Mouse (Mus musculus) adrenal gland (tissue): ENCODE measurements around the gene Podn.

Source experiments
- intact Hi-C: fragments of 180-260 bp; cut with DNase I; formaldehyde crosslinking; loops from one replicate; pipeline ENCODE4 v1.15.1; 2025

The Podn gene

GRCm38 (mm10) chr4:108046136-108046535, 50.1 kb downstream of the Podn start:
- intact Hi-C loops = no loop called here

GRCm38 (mm10) chr4:108045136-108046107, 50.8 kb downstream of the Podn start:
- intact Hi-C loops = no loop called here

GRCm38 (mm10) chr4:108037027-108037426, 59.2 kb downstream of the Podn start:
- intact Hi-C loops = no loop called here

DNA sequence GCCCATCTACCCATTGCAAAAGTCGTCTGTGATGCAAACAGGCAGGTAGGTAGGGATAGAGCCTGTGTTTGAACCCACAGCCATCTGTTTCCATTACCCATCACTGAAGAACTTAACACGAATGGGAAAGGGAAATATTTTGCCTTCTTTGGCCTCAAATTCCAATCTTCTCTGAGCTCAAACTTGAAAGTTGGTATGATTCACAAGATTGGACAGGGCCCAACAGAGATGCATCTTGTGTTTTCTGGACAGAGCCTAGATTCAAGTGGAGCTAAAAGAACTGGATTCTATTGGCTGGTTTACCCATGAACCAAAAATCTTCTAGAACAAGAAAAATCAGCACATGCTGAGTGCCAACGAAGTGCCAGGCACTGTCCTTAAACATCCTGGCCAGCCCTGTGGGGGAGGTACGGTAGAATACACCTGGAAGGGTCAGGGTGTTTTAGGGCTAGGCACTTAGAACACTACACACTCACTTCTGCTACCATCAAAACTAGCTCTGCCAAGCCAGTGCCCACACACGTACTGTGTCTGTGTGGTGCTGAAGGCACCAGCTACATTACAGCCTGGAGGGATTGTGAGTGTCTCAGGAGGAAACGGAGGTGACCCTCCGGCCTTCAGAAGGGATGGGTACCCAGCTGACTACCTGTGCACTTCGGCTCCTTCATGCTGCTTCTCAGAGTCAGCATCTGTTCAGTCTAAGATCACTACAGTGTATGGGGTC, 63.0 kb downstream of the Podn start:
- intact Hi-C loops = no loop called here

DNA sequence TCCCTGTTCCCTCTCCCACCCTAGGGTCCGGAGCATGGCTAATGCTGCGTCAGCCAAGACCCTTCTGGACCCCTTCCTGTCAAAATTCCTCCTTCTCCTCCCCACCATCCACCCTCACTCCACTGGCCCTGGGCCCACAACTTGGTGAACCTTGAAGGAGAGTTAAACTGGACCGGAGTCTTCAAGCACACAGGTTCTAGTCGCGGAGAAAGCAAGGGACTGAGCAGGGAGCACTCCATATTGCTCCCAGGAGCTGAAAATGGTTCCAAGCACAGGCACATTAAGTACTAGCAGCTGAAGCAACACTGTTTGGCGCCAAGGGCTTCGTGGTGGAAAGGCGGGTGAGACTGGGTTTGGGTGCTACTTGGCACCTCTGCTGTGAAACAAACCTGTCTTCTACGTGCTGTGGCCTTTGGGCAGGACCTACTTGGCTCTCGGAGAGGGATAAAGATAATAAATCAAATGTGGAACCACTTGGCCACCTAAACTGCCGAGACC, 63.8 kb downstream of the Podn start:
- intact Hi-C loops = no loop called here

- intact Hi-C loops = no loop called here
Observed at GRCm38 (mm10) chr4:108031502-108032351, 64.5 kb downstream of the Podn start.

DNA sequence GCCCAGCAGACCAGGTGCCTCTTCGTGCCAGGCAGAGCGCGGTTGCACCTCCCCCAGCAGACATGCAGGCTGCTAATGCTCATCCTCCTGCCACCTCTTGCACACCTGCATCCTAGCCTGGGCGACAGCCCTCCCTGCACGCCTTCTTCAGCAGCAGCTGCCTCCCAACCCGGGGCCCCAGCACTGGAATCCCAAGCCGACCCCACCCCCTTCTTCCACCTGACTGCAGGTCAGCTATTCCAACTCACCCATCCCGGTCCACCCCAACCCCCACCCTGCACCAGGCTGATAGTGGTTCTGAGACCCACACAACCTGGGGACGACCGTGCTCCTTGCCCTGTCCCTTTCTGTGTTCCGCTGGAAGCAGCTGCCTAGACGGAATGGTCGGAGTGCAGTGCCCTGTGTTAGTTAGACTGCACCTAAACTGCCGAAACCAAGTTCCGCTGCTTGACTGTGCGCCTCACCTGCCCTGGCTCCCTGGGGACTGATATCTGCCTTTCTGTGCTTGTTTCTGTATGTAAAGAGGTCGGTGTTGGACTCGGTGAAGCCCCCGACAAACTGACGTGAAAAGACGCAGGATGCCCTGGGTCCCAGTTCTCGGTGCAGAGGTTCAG, 65.2 kb downstream of the Podn start:
- intact Hi-C loops = no loop called here

- intact Hi-C loops = no loop called here
Observed at GRCm38 (mm10) chr4:108026193-108026592, 70.1 kb downstream of the Podn start.

DNA sequence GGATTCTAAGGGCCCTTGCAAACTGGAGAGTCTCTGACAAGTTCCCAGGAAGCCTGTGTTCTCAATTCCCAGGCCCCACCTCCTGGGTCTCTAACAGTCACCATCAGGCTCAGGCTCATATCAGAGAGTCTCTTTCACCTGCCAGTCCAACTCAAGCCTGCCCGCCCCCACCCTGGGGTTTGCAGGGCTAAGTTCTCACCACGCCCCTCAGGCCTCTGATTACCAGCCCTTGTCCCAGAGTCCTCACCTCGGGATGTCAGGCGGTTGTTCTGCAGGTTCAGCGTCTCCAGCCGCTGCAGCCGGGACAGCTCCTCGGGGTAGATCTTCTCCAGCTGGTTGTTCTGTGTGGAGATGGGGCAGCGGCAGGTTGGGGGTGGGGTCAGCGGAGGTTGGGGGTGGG, 71.0 kb downstream of the Podn start:
- intact Hi-C loops = no loop called here

- intact Hi-C loops = no loop called here
Observed at GRCm38 (mm10) chr4:108024641-108025040, 71.6 kb downstream of the Podn start.

GRCm38 (mm10) chr4:108023186-108023585, 73.1 kb downstream of the Podn start:
- intact Hi-C loops = no loop called here

DNA sequence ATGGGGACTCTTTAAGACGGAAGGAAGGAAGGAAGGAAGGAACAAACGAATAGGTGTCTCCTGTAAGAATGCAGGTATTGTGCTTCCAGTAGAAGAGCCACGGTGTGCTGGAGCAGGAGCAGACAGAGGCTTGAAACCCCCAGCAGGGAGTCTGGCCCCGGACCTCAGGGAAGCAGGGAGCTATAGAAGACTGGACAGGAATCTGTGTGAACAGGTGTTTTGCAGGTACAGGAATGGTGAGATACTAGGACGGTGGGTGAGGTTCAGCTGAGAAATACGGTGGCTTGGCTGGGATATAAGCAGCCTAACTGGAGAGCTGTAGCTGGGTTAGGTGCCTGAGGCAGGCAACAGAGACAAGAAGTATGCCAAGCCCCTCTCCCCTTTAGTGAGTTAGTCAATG, 76.1 kb downstream of the Podn start:
- intact Hi-C loops = no loop called here

DNA sequence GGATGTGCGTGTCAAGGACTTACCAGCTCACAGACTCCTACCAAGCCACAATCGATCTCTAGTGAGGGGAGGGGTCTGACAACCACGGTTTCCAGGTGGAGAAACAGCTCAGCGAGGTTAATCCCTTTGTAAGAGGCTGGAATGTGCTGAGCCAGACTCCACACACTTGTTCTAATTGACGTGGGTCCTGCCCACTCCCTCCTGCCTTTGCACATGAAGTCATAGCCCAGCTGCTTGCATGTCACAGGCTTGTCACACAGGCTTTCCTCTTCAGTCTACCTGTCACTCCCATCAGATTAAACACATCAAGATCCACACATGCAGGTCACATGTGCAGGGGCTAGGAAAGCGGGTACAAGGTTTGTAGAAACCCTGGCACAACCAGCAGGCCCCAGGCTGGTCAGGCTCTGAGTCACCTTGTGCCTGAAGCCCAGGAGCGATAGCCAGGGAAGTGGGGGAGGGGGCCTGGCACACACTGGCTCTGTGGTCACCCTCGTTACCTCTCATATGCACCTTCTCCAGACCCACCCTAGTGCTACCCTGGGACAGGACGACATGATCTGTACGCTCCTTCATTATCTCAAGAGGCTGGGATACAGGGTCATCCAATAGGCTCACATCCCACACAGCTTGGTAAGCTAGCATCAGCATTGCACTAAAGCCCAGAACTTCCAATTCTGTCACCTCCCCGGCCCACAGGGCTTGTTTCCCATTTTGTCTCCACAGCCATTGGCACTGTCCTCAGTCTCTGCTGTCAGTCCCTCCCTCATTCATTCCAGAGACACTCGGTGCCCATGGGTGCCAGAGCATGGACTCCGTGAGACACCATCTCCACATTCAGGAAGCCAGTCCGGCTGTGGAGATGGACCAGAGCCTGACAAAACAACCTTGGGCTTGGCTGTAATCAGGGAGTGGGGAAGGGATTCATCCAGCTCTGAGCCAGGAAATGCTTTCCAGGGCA, 77.0 kb downstream of the Podn start:
- intact Hi-C loops = no loop called here

GRCm38 (mm10) chr4:108018241-108018923, 77.9 kb downstream of the Podn start:
- intact Hi-C loops = no loop called here

- intact Hi-C loops = no loop called here
Observed at GRCm38 (mm10) chr4:108017839-108018238, 78.4 kb downstream of the Podn start.

- intact Hi-C loops = no loop called here
Observed at GRCm38 (mm10) chr4:108016321-108016720, 79.9 kb downstream of the Podn start.

DNA sequence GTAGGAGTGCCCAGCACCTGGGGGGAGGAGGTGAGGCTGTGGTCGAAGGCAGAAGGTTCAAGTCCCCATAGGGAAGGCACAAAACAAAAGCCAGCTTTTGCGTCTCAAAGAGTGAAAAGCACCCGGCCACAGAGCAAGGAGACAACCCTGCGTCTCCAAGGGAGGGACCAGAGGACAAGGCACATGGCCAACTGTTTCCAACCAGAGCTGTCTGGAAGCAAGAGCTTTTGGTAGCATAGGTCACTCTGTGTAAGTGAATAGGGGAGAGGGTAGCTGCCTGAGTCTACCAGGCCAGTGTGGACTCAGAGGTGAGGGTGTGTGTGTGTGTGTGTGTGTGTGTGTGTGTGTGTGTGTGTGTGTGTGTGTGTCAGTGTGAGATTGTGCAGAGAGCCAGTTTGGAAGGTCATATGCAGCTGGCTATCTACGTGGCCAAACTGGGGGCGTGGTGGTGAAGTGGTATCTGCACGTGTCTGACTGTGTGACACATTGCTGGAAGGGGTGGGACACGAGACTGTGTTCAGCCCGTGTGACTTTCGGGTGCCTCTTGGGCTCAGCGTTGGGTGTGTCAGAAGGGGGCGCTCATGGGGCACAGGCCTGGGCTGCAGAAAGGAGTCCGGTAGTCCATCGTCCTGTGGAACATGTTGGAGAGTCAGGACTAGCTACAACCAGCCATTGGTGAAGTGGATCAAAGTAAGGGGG, 81.0 kb downstream of the Podn start:
- intact Hi-C loops = no loop called here

- intact Hi-C loops = no loop called here
Observed at GRCm38 (mm10) chr4:108014466-108014865, 81.8 kb downstream of the Podn start.
